Mouse (Mus musculus): ENCODE results near the gene Nt5c1a.

Nt5c1a gene

GRCm38 (mm10) chr4:123212330-123212729, 11.0 kb downstream of the Nt5c1a start:
- DNase-seq: no peak

GRCm38 (mm10) chr4:123213975-123214374, 12.7 kb downstream of the Nt5c1a start:
- DNase-seq: no peak

- DNase-seq: no peak
Measured at GRCm38 (mm10) chr4:123215367-123215766, 14.1 kb downstream of the Nt5c1a start.

- DNase-seq: peak; percentile 53
Measured at GRCm38 (mm10) chr4:123216782-123217181, 15.5 kb downstream of the Nt5c1a start.

GRCm38 (mm10) chr4:123219720-123220357, 18.5 kb downstream of the Nt5c1a start:
- peak; percentile 78 for DNase-seq

GRCm38 (mm10) chr4:123220637-123221036, 19.3 kb downstream of the Nt5c1a start:
- no peak for DNase-seq

- DNase-seq: no peak
Measured at GRCm38 (mm10) chr4:123223309-123223708, 22.0 kb downstream of the Nt5c1a start.

GRCm38 (mm10) chr4:123225718-123226403, 24.6 kb downstream of the Nt5c1a start:
- DNase-seq: peak; percentile 30

GRCm38 (mm10) chr4:123227707-123228106, 26.4 kb downstream of the Nt5c1a start:
- DNase-seq: peak; percentile 74

- peak; percentile 73 for DNase-seq
Measured at GRCm38 (mm10) chr4:123228270-123228669, 27.0 kb downstream of the Nt5c1a start.

GRCm38 (mm10) chr4:123229166-123229565, 27.9 kb downstream of the Nt5c1a start:
- no peak for DNase-seq

- no peak for DNase-seq
Measured at GRCm38 (mm10) chr4:123232841-123233240, 31.5 kb downstream of the Nt5c1a start.

GRCm38 (mm10) chr4:123233492-123234084, 32.3 kb downstream of the Nt5c1a start, which contains the start of gene Heyl:
Gene Heyl (plus strand): TSS chr4:123233556.
- DNase-seq: peak; percentile 68

- DNase-seq: no peak
Measured at GRCm38 (mm10) chr4:123235835-123236430, 34.6 kb downstream of the Nt5c1a start.

GRCm38 (mm10) chr4:123236431-123237031, 35.2 kb downstream of the Nt5c1a start:
- no peak for DNase-seq

GRCm38 (mm10) chr4:123237386-123238266, 36.3 kb downstream of the Nt5c1a start:
- no peak for DNase-seq

GRCm38 (mm10) chr4:123239361-123240203, 38.3 kb downstream of the Nt5c1a start:
- peak; percentile 56 for DNase-seq

GRCm38 (mm10) chr4:123246221-123246620, 44.9 kb downstream of the Nt5c1a start:
- no peak for DNase-seq

- DNase-seq: no peak
Measured at GRCm38 (mm10) chr4:123246651-123247050, 45.3 kb downstream of the Nt5c1a start.

- DNase-seq: peak; percentile 55
Measured at GRCm38 (mm10) chr4:123247147-123247880, 46.0 kb downstream of the Nt5c1a start.

Data from lung, postnatal 14 days (tissue).